Mouse (Mus musculus): Measurements from ENCODE around the gene Ccdc169.

Ccdc169 gene

GRCm38 (mm10) chr3:55137039-55137438, at the start of gene Ccdc169:
TSS of gene Ccdc169 (plus strand) at chr3:55137339.
- no peak for DNase-seq

- no peak for DNase-seq
Observed at GRCm38 (mm10) chr3:55087360-55087759, 49.8 kb upstream of the Ccdc169 start.

- no peak for DNase-seq
Observed at GRCm38 (mm10) chr3:55088359-55088758, 48.8 kb upstream of the Ccdc169 start.

DNA sequence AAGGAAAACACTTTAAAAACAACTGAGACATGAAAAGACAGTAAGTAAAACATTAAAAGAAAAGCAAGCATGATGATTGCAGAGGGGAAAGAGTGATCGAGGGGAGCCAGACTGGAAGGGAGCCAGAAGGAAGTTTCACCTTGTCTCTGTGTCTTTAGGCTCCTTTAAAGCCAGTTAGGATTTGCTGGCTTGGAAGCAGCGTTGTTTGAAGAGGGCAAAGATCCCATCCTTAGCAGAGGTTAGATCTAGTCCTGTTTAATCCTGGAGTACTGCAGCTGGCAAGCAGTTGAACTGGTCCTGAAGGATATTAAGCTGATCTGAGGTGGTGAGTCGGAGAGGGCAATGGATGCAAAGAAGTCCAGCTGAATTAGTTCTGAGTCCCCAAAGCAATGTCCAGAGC, 48.3 kb upstream of the Ccdc169 start:
- no peak for DNase-seq

DNA sequence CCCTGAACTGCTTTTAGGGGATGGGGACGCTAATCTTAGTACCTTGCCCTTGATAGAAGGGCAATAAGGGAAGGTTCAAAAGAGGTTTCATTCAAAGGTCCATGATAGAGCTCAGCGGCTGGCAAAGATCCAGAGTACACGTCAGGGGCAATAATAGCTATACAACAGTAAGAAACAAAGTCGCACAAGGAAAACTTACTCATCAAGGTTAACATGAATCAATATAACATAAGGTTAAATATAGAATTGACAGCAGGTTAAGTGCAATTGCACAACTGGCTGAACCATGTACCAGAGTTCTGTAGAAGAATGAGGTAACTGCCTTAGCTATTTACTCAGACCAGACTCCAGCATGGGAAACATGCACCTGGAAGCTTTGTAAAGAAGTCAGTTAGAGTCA, 47.8 kb upstream of the Ccdc169 start:
- no peak for DNase-seq

DNA sequence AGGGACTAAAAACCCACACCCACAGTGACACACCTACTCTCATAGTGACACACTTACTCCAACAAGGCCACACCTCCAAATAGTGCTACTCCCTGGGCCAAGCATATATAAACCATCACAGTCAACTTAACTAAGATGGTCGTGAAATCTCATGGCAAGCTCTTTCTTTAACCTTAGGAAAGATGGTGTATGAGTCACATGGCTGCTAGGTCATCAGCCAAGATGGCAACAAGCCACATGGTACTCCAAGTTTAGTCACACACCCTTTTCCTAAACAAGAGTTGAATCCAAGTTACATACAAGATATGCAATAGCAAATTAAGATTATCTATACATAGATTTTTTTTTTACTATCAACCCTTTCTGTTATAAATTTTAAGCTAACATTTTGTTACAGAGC, 44.0 kb upstream of the Ccdc169 start:
- no peak for DNase-seq

DNA sequence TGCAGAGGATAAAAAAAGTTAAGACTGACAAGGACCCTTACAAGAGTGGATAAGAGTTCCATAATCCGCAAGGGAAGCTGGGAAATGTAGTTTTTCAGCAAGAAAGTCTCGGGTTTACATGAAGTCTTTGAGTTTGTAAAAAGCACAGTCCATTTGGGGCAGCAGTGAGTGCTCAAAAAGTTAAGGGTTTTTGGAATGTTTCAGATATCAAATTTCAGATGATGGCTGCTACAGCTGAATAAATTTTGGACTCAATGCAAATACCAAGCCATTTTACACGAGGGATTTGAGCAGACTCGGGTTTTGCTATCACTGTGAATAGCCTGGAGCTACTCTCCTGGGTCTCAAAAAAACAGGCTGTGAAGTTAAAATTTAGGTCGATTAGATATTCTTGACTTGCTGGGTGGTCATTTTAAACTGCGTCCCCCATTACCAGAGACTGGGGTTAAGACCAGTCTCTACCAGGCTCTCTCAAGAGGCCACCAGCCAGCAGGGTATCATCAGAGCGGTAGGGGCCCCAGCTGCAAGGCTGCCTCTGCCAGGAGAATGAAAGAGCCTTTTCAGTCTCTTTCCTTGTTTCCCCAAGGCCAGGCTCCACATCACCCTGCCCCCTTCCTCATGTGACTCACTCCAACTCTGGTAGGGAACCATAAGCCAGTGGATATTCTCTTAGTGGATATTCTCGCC, 41.0 kb upstream of the Ccdc169 start:
- no peak for DNase-seq

DNA sequence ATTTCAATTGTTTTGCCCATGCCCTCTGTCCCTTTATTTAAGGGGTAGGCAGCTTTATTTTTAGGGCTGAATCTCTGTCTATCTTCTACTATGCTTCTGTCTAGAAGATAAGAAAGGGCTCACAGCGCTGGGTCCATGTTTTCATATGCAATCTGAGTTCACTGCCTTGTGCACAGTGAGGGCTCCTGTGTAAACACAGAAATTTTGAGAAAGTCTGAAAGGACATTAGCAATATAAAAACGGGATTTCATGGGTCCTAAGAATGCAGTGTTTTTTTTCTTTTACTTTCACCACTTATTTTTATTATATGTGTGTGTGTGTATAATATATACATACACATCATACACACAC, 40.5 kb upstream of the Ccdc169 start:
- no peak for DNase-seq

DNA sequence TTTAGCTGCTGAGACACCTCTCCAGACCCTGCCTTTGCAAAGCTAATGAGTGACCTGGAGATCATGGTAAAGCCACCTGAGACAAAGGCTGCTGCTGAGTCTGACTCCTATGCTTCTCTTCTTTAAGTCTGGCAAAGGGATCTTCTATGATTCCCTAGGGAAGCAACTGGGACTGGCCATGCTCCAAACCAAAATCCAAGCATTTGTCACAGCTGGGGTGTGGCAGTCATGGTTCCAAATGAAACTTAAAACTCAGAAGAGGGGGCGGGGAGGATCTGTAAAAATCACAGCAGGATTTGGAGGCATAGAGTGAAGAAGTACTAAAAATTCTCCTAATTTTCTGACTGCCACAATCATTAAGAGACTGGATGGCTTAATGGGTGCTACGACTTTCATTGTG, 40.0 kb upstream of the Ccdc169 start:
- no peak for DNase-seq

DNA sequence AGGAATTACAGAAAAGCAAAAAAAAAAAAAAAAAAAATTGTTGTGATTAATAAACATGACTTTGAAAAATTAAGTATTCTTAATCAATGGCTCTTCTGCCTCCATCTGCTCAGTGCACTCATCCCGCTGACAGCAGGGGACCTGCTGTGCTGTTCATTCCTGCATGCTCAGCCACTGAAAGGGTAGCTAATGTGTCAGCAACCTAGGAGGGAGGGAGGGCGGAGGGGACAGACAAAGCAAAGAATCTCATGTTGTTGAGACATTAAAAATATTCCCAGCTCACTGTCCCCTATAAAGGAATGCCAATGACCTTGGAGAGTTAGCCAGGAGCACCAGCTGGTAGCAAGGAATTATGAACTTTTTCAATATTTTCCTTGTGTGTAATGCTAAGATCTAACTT, 39.1 kb upstream of the Ccdc169 start:
- DNase-seq, result no peak

DNA sequence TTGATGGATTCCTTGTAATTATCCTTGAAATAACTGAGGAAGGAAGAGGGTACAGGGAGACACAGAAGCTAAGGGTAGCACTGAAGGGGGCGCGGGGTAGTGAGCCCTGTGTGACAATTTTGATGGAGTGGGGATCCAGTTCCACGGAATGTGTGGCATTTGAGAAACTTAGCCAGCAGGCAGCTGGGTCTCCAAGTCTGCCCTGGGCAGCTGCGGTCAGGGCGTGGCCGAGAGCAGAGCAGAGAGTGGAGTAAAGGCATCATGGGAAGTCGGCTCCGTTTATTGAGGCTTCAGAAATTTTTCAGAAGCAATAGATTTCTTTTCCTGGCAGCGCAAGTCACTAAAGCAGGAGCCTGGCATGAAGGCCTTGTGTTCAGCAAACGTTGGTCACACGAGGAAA, 38.1 kb upstream of the Ccdc169 start:
- no peak for DNase-seq

GRCm38 (mm10) chr3:55101092-55101491, 36.0 kb upstream of the Ccdc169 start:
- no peak for DNase-seq

DNA sequence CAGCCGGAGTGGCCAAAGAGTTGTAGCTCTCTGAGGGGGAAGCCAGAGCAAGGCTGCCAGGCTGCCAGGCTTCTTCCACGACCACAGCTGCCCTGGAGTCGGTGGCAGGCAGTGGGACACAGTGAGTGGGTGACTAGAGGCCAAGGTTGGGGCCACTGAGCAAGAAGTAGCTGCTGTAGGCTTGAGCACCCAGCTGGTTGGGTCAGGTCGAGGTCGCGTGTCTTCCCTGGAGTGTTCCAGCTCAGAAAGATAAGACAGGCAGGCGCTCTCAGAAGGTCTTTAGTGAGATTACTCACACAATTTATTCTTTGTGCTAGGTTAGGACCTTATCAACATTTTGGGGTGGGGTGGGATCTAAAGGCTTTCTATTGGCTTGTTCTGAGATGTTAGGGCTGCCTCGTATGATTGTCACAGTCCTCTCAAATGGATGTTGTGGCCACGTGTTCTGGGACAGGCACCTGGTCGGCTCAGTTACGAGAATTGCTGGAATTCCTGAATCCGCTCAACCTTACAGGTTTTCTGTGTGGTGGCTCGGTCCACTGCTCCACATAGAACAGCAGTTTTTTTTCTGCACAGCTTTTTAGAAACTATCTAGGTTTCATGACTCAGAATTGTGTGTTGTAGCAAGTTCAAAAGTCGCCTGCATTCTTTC, 31.6 kb upstream of the Ccdc169 start:
- no peak for DNase-seq

- no peak for DNase-seq
Observed at GRCm38 (mm10) chr3:55106051-55106450, 31.1 kb upstream of the Ccdc169 start.

GRCm38 (mm10) chr3:55109097-55109496, 28.0 kb upstream of the Ccdc169 start:
- DNase-seq, result no peak

DNA sequence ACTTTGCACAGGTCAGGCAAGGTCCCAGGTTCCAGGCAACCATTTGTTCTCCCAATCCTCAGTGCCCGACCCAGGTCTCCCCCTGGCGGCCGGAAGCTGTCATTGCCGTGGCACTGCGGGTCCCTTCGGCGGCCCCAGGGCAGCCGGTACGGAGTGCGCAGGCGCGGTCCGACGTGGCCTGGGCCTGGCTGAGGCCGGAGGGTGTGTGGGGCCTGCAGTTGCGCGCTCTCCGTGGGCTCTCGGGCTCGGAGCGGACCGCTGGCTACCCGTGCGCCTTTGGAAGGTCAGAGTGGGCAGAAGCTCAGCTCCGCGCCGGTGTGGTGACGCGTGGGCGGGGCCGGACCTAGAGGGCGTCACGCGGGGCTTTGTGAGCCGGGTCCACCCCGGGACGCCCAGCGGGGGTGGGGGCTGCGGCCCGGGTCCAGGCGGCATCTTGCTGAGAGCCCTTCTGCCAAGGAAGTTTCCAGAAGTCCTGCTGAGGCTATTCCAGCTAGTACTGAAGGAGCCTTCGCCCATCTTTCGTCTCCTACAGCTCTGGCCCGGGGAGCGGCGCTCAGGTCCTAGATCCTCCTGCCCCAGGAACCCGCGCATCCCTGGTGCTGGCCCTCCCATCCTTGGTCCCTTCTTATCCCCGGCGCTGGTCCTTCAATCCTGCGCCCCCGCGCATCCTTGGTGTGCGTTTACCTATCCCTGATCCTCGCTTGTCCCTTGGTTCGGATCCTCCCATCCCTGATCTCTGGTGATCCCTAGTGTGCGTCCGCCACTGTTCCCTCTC, 25.0 kb upstream of the Ccdc169 start, which contains the start of gene Spg20:
Gene Spg20 (plus strand): TSS at position 174 of the 775 bp plus-strand sequence.
- peak; percentile 93 to 94 for DNase-seq

DNA sequence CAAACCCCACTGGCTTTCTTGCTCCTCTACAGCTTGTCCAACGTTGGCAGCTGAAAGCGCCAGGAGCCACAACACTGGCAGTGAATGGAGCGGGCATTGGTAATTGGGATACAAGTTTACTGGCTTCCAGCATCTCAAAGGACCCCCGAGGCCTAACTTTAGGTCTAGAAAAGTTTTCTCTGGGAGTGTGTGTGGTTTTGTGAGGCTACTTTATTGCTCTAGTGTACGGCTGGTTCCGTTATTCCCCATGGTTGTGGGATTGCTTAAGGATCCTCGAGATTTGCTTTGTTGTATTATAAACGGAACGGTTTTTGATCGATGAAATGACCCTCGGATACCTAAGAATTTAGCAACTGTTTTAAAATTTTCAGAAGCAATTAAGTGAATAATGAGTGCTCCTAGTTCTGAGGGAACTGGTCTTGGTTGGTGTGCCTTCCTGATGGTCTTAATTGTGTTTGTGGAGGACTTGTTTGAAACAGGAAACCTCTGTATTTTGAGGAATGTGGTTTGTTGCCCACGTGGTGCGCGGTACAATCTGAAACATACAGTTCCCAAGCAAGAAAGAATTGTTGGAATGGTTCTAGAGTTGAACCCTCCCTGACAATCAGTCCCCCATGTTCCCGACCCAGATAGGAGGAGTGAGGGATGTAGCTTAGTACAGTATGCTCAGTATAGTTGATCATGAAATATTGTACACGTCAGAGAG, 24.3 kb upstream of the Ccdc169 start:
- peak in 1 of 2 experiments; percentile 22 for DNase-seq

GRCm38 (mm10) chr3:55114313-55115065, 22.6 kb upstream of the Ccdc169 start:
- peak; percentile 52 to 65 for DNase-seq

DNA sequence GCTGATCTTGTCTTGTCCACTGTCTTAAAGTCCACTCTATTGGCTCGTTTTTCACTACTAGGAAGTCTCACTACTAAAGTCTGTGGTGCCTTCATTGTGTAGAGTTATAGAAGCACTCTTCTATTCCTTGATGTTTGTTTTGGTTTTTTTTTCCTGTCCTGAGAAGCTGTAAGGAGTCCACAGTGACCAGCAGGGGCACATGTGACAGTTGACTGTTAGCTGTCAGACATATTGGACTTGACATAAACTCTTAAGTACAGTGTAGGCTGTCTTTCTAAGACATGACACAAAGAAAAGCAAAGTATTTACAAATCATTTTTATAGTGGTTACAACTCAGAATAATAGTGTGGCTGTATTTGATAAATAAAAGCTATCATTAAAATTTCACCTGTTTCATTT, 22.1 kb upstream of the Ccdc169 start:
- DNase-seq, result no peak

DNA sequence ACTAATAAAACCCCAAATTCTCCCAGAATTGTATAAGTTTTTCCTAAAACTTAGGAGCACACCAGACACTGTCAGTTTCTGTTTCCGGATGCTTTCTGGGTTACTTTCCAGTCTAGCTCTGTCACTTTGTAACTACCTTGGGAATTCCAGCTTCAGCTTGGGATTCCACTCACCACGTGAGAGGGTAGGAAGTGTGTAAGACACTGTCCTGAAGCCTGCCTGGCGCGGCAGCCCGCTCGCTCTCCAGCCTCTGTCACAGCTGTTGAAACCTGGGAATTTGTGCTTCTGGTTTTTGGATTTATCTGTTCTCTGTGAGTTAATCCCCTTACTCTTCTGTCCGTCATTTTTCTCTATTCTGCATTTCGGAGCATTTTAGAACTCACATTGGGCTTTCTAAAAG, 21.1 kb upstream of the Ccdc169 start:
- no peak for DNase-seq

DNA sequence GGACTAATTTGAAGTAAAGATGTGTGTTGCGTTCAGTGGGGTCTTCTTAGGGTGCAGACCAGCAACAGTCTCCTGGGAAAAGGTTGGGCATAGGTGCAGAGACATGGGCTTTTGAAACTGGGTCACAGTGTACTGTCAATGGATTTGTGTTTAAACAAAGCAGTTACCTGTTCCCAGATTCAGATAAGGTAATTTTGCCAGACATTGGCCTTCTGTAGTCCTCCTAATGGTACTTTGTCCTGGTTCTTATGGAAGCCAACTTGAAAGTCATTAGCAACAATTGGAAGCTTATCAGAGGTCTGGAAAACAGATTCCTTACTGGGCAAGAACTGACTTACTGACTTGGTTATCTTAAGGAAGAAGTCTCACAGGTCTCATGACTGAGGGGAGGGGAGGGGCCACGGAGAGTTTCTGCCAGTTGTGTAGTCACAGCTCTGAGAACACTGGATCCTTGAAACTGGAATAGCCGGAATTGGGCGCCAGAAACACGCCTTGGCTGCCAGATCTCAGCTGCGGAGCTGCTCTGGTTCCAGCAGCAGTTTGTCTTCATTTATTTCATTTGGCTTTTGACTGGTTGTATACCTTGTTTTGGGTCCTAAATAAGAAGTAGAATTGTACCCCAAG, 17.8 kb upstream of the Ccdc169 start:
- DNase-seq, result peak; percentile 68 to 80

DNA sequence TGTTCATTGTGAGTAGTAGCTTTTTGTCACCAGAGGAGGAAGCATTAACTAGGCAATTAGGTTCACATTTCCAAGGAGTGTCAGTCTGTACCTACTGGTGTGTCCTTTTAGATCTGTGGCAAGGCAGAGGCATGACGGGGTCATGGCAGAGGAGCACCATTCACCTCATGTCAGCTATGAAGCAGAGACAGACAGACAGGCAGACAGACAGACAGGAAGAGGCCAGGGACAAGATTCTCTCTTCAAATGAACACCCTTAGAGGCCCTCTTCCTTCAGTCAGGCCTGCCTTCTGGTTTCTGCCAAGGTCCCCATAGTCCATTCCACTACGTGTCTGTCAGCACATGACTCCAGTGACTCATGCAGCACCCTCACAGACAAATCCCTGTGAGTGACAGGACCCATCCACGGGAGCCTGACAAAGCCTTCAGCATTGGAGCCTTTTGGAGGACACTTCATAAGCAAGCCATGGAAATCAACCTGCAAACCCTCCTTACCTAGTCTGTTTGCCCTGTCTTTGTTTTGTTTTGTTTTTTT, 14.7 kb upstream of the Ccdc169 start:
- no peak for DNase-seq

Data from lung, adult 18-20 months (tissue).